Mouse (Mus musculus) testis, postnatal 10 days (tissue): ENCODE results near the gene Midn.

Experiments used
- DNase-seq: peaks from one replicate; pipeline ENCODE4 v3.0.0; 2021; ENCODE audit warnings: low spot score

Gene Midn

GRCm38 (mm10) chr10:80171760-80172526 is 23.9 kb downstream of the Midn start:
- DNase-seq, result no peak

GRCm38 (mm10) chr10:80172527-80173292 is 24.6 kb downstream of the Midn start, which contains the start of gene 1600002K03Rik:
1600002K03Rik (plus strand) TSS chr10:80172944.
- DNase-seq, result peak; percentile 92

GRCm38 (mm10) chr10:80173358-80173757 is 25.3 kb downstream of the Midn start:
- DNase-seq, result no peak

- DNase-seq, result no peak
Observed at GRCm38 (mm10) chr10:80173955-80174640, 26.0 kb downstream of the Midn start.

- no peak for DNase-seq
Observed at GRCm38 (mm10) chr10:80174705-80175104, 26.6 kb downstream of the Midn start.

GRCm38 (mm10) chr10:80175536-80176269 is 27.6 kb downstream of the Midn start:
- DNase-seq, result no peak

GRCm38 (mm10) chr10:80176270-80176834 is 28.3 kb downstream of the Midn start:
- no peak for DNase-seq

- no peak for DNase-seq
Observed at GRCm38 (mm10) chr10:80177441-80178279, 29.6 kb downstream of the Midn start.

GRCm38 (mm10) chr10:80179068-80180051 is 31.3 kb downstream of the Midn start, which contains the start of gene Efna2:
Efna2 (plus strand) TSS chr10:80179482.
- peak; percentile 61 for DNase-seq

GRCm38 (mm10) chr10:80180288-80180687 is 32.2 kb downstream of the Midn start:
- DNase-seq, result peak; percentile 39

GRCm38 (mm10) chr10:80180823-80181222 is 32.8 kb downstream of the Midn start:
- no peak for DNase-seq

GRCm38 (mm10) chr10:80182547-80182946 is 34.5 kb downstream of the Midn start:
- no peak for DNase-seq

- DNase-seq, result no peak
Observed at GRCm38 (mm10) chr10:80186649-80187048, 38.6 kb downstream of the Midn start.

GRCm38 (mm10) chr10:80187739-80188138 is 39.7 kb downstream of the Midn start:
- no peak for DNase-seq

GRCm38 (mm10) chr10:80188453-80189024 is 40.5 kb downstream of the Midn start:
- DNase-seq, result no peak

GRCm38 (mm10) chr10:80189999-80190398 is 41.9 kb downstream of the Midn start:
- no peak for DNase-seq

- DNase-seq, result peak; percentile 67
Observed at GRCm38 (mm10) chr10:80190491-80191051, 42.5 kb downstream of the Midn start.

GRCm38 (mm10) chr10:80193976-80194375 is 45.9 kb downstream of the Midn start:
- no peak for DNase-seq

GRCm38 (mm10) chr10:80194441-80194840 is 46.4 kb downstream of the Midn start:
- DNase-seq, result no peak
